ENCODE assay signal across 8 mouse cellular contexts in the genomic region with DNA sequence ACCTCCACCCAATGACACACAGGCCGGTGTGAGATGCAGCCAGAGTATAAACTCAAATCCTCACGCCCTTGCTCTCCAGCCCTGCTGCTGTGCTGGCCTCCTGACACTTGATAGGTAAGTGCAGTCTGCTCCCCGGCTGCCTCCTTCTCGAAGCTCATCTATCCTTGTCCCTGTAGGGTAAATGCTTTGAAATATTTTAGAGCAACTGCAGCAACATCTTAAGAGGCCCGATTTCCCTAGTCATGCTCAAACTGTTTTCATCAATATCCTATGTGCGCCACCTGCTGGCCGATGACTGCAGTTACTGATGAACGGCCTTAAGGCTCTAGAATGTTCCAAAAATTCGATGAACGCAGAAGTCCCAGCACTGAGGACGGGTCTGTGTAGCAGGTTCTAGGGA. TPM values are rescaled to one million over a fixed set of nuclear protein-coding genes. Genes with fewer than 3 reads are reported as not detected.
DNase-seq lines count a peak whose midpoint lies in the region; ATAC-seq and TF ChIP-seq lines count a peak whose summit lies in the region.

No protein-coding gene starts in this region.

- no peak overlapping the region for H3K4me2 ChIP-seq in kidney, embryonic 16.5 days (replicated peaks; ENCODE audit: low read depth, low read length)
- H3K4me2 ChIP-seq in limb, embryonic 14.5 days (replicated peaks; ENCODE audit: low read depth, low read length, severe bottlenecking), result no peak overlapping the region

- ATAC-seq in kidney, embryonic 16.5 days (ENCODE audit: low FRiP score, low TSS enrichment), result peak; percentile 53; the same call in 1 of the 2 replicates
- ATAC-seq in limb, embryonic 14.5 days (ENCODE audit: low FRiP score, low read depth), result peak; percentile 77

- no peak overlapping the region for H3K27ac ChIP-seq in heart, adult 2 months
- no peak overlapping the region for H3K27ac ChIP-seq in kidney, embryonic 16.5 days (ENCODE audit: low read length)
- H3K27ac ChIP-seq in limb, embryonic 14.5 days (replicated peaks; ENCODE audit: low read depth, low read length), result no peak overlapping the region

- no peak overlapping the region for H3K4me3 ChIP-seq in heart, adult 2 months
- H3K4me3 ChIP-seq in kidney, embryonic 16.5 days (ENCODE audit: low read length), result no peak overlapping the region
- H3K4me3 ChIP-seq in limb, embryonic 14.5 days (replicated peaks; ENCODE audit: low read length), result no peak overlapping the region

- H3K9ac ChIP-seq in heart, adult 2 months (ENCODE audit: low read depth, low read length), result no peak overlapping the region
- H3K9ac ChIP-seq in kidney, embryonic 16.5 days (replicated peaks; ENCODE audit: low read length), result 0 out of 2 replicates have a peak overlapping the region, but pooled peaks have one; percentile 35
- H3K9ac ChIP-seq in limb, embryonic 14.5 days (ENCODE audit: low read depth, low read length, severe bottlenecking), result no peak overlapping the region

- TF ChIP-seq EP300 in heart, adult 2 months (IDR thresholded peaks at IDR 0.05; ENCODE audit: insufficient read depth, low read depth, low read length), result 0 out of 2 replicates have a peak, but pooled peaks have one; percentile 39

- TF ChIP-seq POLR2A in heart, adult 2 months (IDR thresholded peaks at IDR 0.05; ENCODE audit: insufficient read depth, low read depth, low read length), result no peak
- TF ChIP-seq POLR2A in limb, embryonic 14.5 days (IDR thresholded peaks at IDR 0.05; ENCODE audit: borderline replicate concordance, extremely low read depth, insufficient read depth, insufficient read length), result no peak

- WGBS in heart, adult 2 months, result 37% methylated on average over 11 of the region's 11 CpGs
- WGBS in kidney, embryonic 16.5 days, result 31% methylated on average over 11 of the region's 11 CpGs
- WGBS in limb, embryonic 14.5 days, result 33% methylated on average over 11 of the region's 11 CpGs

- H3K4me1 ChIP-seq in heart, adult 2 months (ENCODE audit: control insufficient read depth, insufficient read depth, low read length), result no peaks in the 10 kb centered on the region
- no peaks in the 10 kb centered on the region for H3K4me1 ChIP-seq in kidney, embryonic 16.5 days (ENCODE audit: insufficient read depth, low read length)
- no peaks in the 10 kb centered on the region for H3K4me1 ChIP-seq in limb, embryonic 14.5 days (ENCODE audit: control insufficient read depth, insufficient read depth, low read length)

- peak; percentile 64 for DNase-seq in CD4-positive helper T cell, adult 2 months (ENCODE audit: low read depth, low spot score)
- peak; percentile 79 for DNase-seq in adrenal gland, postnatal 14 days
- peak; percentile 67 for DNase-seq in embryo, embryonic 11.5 days (ENCODE audit: low read depth, low spot score)
- DNase-seq in heart, adult 2 months, result peak; percentile 51 to 73
- DNase-seq in limb, embryonic 14.5 days (ENCODE audit: low spot score), result peak; percentile 89
- peak; percentile 78 for DNase-seq in neural tube, embryonic 10.5 days (ENCODE audit: extremely low spot score, low spot score)
- peak; percentile 76 for DNase-seq in telencephalon, adult 2 months (ENCODE audit: low read depth, low spot score)

- H3K79me2 ChIP-seq in heart, adult 2 months (replicated peaks; ENCODE audit: control insufficient read depth, insufficient read depth, low read length), result no peaks in the 10 kb centered on the region

- no peaks in the 10 kb centered on the region for H3K27me3 ChIP-seq in heart, adult 2 months (ENCODE audit: control insufficient read depth, insufficient read depth, low read length)
- H3K27me3 ChIP-seq in kidney, embryonic 16.5 days (ENCODE audit: insufficient read depth, low read length), result no peaks in the 10 kb centered on the region
- H3K27me3 ChIP-seq in limb, embryonic 14.5 days (ENCODE audit: control insufficient read depth, insufficient read depth, low read length), result no peaks in the 10 kb centered on the region

- intact Hi-C loops in heart, adult 2 months (cut with DNase I), result loop anchor here (1.0 to 10.0 kb wide), 5 partner anchors 248 to 578 kb away; no protein-coding TSS in a partner anchor

- peak; percentile 92 for TF ChIP-seq CTCF in heart, adult 2 months (IDR thresholded peaks at IDR 0.05)

- H3K36me3 ChIP-seq in heart, adult 2 months (ENCODE audit: control insufficient read depth, insufficient read depth, low read length), result no peaks in the 10 kb centered on the region
- H3K36me3 ChIP-seq in kidney, embryonic 16.5 days (ENCODE audit: insufficient read depth, low read length), result no peaks in the 10 kb centered on the region
- H3K36me3 ChIP-seq in limb, embryonic 14.5 days (ENCODE audit: control insufficient read depth, insufficient read depth, low read length), result no peaks in the 10 kb centered on the region

- H3K9me3 ChIP-seq in kidney, embryonic 16.5 days (ENCODE audit: low read length), result no peaks in the 10 kb centered on the region
- H3K9me3 ChIP-seq in limb, embryonic 14.5 days (ENCODE audit: control insufficient read depth, low read length), result no peaks in the 10 kb centered on the region

RNA-seq across cellular contexts. Expression of a gene that starts 58.1 kb away (rescaled TPM):
- total RNA-seq in adrenal gland, postnatal 14 days (2021), result not detected in 2 replicates
- total RNA-seq in heart, adult 2 months (2021), result not detected
- polyA plus RNA-seq in heart, adult 2 months (2012; rRNA removed), result not detected in 2 replicates
- not detected in 2 replicates for polyA plus RNA-seq in kidney, embryonic 16.5 days (2015; fragmentation: Nextera tagmentation; extraction: Ambion mirVana)
- polyA plus RNA-seq in limb, embryonic 14.5 days (2012; rRNA removed), result not detected in 2 replicates
- not detected in 2 replicates for polyA plus RNA-seq in limb, embryonic 14.5 days (2014; fragmentation: Nextera tagmentation; extraction: Ambion mirVana)
